Mouse (Mus musculus) neural tube, embryonic 12.5 days (tissue): ENCODE results near the gene Acsbg2. TPM values are rescaled to one million over a fixed set of nuclear protein-coding genes. Genes with fewer than 3 reads are reported as not detected.

Experiments
- ATAC-seq: fragments of 200-750 bp; cut with Nextera tagmentation; 2 replicates; pipeline ENCODE4 v1.8.0; 2017; ENCODE audit warnings: low read depth, mild to moderate bottlenecking, moderate TSS enrichment, moderate library complexity; ENCODE audit not compliant: low FRiP score
- H3K27ac ChIP-seq: fragments of 300-500 bp; sonication (generic); 2 replicates; pipeline ENCODE4 v1.5.1; 2016
- H3K27me3 ChIP-seq: fragments of 300-500 bp; sonication (generic); replicated peaks from 2 replicates; pipeline ENCODE4 v1.6.1; 2016; ENCODE audit warnings: mild to moderate bottlenecking
- H3K36me3 ChIP-seq: fragments of 300-500 bp; sonication (generic); 2 replicates; pipeline ENCODE4 v1.6.1; 2016; ENCODE audit warnings: mild to moderate bottlenecking
- H3K4me1 ChIP-seq: fragments of 300-500 bp; sonication (generic); 2 replicates; pipeline ENCODE4 v1.6.1; 2016
- H3K4me2 ChIP-seq: fragments of 300-500 bp; sonication (generic); replicated peaks from 2 replicates; pipeline ENCODE4 v1.6.1; 2016; ENCODE audit warnings: mild to moderate bottlenecking
- H3K4me3 ChIP-seq: fragments of 300-500 bp; sonication (generic); 2 replicates; pipeline ENCODE4 v1.5.1; 2016
- H3K9ac ChIP-seq: fragments of 300-500 bp; sonication (generic); 2 replicates; pipeline ENCODE4 v1.6.1; 2016; ENCODE audit warnings: mild to moderate bottlenecking
- H3K9me3 ChIP-seq: fragments of 300-500 bp; sonication (generic); 2 replicates; pipeline ENCODE4 v1.6.1; 2016; ENCODE audit warnings: mild to moderate bottlenecking
- WGBS: fragments of 180-500 bp; shearing (Covaris S2); methylation state at CpG from one replicate; pipeline ENCODE4 v1.1.7; 2016; 5-methylcytosine and 5-hydroxymethylcytosine counted together
- polyA plus RNA-seq: library from polyadenylated mRNA; unstranded; fragments of >200 nt; fragmentation: Nextera tagmentation; extraction: Ambion mirVana; gene quantifications from 2 replicates; pipeline ENCODE4 v1.2.1, GENCODE M21; 2016

The Acsbg2 gene
- polyA plus RNA-seq, 1 experiment from 2014 or later: not detected

DNA sequence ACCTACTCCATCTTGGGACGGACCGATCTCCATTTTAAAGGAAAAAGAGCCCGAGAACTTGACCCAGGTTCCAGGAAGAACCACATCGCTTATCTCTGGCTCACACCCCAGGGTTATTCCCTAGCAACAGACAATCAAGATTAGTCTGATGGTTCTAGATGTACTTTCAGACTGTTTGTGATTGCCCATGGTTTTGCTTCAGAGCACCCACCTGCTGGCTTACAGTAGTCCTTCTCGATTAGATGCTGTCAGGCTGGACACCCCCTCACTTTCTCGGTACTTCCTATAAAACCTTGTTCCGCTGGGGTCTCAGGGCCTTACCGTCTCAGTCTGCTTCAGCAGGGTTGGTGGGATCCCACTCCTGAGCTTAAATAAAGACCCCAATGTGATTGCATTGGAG is 37.9 kb downstream of the Acsbg2 start:
- ATAC-seq: no peak
- no peaks in the 10 kb centered on the region for H3K4me1 ChIP-seq
- no peak overlapping the region for H3K4me3 ChIP-seq
- no peaks in the 10 kb centered on the region for H3K27me3 ChIP-seq
- H3K9me3 ChIP-seq: no peaks in the 10 kb centered on the region
- no peak overlapping the region for H3K9ac ChIP-seq
- no peak overlapping the region for H3K4me2 ChIP-seq
- 91% methylated on average over 8 of the region's 8 CpGs for WGBS
- no peak overlapping the region for H3K27ac ChIP-seq
- H3K36me3 ChIP-seq: no peaks in the 10 kb centered on the region

DNA sequence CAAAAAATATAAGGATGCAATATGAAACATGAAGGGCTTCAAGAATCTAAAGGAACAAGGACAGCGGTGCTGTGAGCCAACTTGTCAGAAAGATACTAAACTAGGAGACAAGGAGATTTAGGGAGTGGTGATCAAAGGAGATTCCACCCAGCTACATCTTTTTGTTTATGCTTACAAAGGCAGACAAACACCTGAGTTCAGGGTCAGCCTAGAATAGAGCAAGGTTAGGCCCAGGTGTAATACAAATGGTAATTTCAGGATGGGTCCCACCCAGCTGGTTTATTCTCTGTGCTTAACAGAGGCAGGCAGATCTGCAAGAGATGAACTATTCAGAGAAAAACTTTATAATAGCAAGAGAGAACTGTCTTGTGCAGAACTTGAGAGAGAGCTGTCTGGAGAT is 40.9 kb downstream of the Acsbg2 start:
- H3K4me1 ChIP-seq: peaks cover 10% of the 10 kb centered on the region
- no peak overlapping the region for H3K4me3 ChIP-seq
- no peak for ATAC-seq
- no peak overlapping the region for H3K27ac ChIP-seq
- peaks cover 15% of the 10 kb centered on the region; the same call in 1 of the 2 replicates for H3K27me3 ChIP-seq
- no peaks in the 10 kb centered on the region for H3K9me3 ChIP-seq
- no peak overlapping the region for H3K9ac ChIP-seq
- no peak overlapping the region for H3K4me2 ChIP-seq
- no peaks in the 10 kb centered on the region for H3K36me3 ChIP-seq
- WGBS: 95% methylated on average over 1 of the region's 1 CpGs

DNA sequence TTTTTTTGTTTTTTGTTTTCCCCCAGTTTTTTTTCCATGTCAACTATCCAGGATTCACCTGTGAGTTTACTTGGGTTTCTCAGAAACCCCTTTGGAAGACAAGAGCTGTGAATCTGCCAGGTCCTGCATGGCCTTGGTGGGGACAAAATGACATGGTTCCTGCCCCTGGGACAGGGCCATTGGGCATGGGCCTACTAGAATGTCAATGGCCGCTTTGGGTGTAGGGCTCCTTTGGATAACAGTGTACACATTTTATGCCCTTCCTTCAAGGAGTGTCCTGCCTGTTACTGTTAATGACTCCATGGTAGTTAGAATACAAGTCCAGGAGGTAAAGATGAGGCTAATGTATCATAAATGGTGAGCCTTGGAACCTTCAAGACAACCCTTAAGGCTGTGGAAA is 41.3 kb downstream of the Acsbg2 start:
- ATAC-seq: no peak
- H3K36me3 ChIP-seq: no peaks in the 10 kb centered on the region
- no peak overlapping the region for H3K4me3 ChIP-seq
- no peak overlapping the region for H3K9ac ChIP-seq
- H3K4me1 ChIP-seq: peaks cover 10% of the 10 kb centered on the region
- no peak overlapping the region for H3K27ac ChIP-seq
- H3K4me2 ChIP-seq: no peak overlapping the region
- H3K27me3 ChIP-seq: peaks cover 15% of the 10 kb centered on the region; the same call in 1 of the 2 replicates
- H3K9me3 ChIP-seq: no peaks in the 10 kb centered on the region
- WGBS: 75% methylated on average over 1 of the region's 1 CpGs

DNA sequence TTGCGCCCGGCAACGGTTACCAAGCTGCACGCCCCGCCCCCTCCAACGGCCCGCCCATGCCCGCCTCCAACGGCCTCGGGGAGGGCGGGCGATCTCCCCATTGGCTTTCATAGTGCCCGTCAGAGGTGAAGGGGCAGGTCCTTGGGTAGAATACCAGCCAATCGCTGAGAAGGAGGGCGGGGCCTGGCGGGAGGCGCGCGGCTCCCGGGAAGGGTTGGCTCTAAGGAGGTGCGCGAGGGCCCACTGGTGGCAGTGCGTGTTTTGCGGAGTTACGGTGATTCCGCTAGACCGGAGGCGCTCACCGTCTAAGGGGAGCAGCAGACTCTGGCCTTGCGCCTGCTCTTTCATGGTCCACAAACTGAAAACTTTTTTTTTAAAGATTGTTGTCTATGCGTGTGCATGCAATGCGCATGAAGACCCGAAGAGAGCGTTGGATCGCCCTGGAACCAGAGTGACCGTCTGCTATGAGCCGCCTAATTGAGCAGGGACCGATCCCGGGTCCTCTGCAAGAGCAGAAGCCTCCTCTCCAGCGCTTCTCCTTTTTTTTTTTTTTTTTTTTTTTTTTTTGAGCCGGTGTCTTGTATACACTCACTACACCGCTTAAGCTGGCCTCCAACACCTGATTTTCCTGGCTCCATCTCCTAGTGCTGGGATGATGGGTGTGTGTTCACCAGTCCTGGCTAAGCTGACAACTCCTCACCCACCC is 43.0 kb downstream of the Acsbg2 start:
- Histone ChIP-seq H3K9ac (no peak overlapping the region), H3K4me2 (peak overlapping the region; percentile 85), H3K27me3 (peaks cover 15% of the 10 kb centered on the region; the same call in 1 of the 2 replicates), H3K9me3 (no peaks in the 10 kb centered on the region), H3K27ac (no peak overlapping the region), H3K36me3 (no peaks in the 10 kb centered on the region), H3K4me1 (peaks cover 10% of the 10 kb centered on the region), H3K4me3 (peak overlapping the region; percentile 64)
- ATAC-seq: peak; percentile 99
- under 1% methylated on average over 42 of the region's 42 CpGs for WGBS

DNA sequence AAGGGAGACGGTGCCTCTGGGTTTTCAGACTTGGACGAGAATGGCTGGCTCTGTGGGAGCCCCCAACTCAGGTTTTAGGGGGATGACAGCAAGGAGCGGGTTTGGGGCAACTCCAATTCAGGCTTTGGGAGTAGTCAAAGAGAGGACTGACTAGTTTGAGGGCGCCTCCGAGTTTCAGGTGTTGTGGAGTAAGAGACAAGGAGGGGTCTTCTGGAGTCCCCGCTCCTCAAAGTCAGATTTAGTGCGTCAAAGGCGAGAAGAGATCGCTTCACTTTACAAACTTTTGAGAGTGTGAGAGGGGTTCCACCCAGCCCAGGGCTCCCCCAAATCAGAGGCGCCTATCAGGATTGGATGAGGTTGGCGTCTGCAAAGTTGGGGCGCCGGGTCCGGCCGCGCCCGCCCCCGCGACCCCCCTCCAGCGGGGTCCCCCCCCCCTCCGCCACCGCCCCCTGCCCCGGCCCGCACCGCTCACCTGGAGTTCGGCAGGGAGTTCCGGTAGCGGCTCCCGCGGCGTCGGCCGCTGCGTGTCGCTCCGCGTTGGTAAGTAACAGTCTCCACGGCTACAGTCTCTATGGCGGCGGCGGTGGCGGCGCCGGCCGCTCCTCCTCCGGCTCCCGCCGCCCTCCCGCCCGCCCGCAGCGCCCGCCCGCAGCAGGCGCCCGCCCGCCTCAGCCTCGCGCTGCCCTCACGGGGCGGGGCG is 43.7 kb downstream of the Acsbg2 start, which contains the start of gene Rfx2:
Gene Rfx2 (minus strand): TSS at position 603 of the 700 bp plus-strand sequence.
- H3K27ac ChIP-seq: no peak within 1 kb of the TSS
- peaks cover 15% of the 10 kb centered on the region; the same call in 1 of the 2 replicates for H3K27me3 ChIP-seq
- H3K4me1 ChIP-seq: peaks cover 10% of the 10 kb centered on the region
- H3K36me3 ChIP-seq: no peaks in the 10 kb centered on the region
- no peaks in the 10 kb centered on the region for H3K9me3 ChIP-seq
- peak within 1 kb of the TSS; percentile 64 for H3K4me3 ChIP-seq
- peak within 1 kb of the TSS; percentile 52 for H3K9ac ChIP-seq
- ATAC-seq: no peak; the same call in none of the 2 replicates
- peak within 1 kb of the TSS; percentile 85 for H3K4me2 ChIP-seq
- WGBS: under 1% methylated on average over 34 of the region's 62 CpGs

DNA sequence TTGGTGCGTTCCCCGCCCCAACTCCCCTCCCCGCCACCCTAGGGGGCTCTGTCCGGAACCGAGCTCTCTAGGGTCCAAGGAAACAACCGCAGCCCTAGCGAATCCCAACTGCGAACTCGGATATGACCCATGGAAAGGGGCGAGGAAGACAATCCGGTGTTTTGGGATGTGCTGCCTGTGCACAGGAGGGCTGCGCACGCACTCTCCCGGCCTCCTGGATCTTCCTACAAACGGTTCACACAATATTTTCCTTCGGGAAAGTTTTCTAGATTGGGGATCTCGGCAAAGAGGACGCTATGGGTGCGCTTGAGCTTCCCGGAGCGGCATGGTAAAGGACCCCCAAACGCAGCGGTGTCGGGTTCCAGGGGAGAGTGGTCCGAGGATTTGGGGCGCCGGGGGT is 44.5 kb downstream of the Acsbg2 start:
- under 1% methylated on average over 27 of the region's 27 CpGs for WGBS
- Histone ChIP-seq H3K27me3 (peaks cover 15% of the 10 kb centered on the region; the same call in 1 of the 2 replicates), H3K4me3 (peak overlapping the region; percentile 64), H3K4me2 (peak overlapping the region; percentile 85), H3K36me3 (no peaks in the 10 kb centered on the region), H3K27ac (no peak overlapping the region), H3K9ac (peak overlapping the region; percentile 51), H3K4me1 (peaks cover 10% of the 10 kb centered on the region), H3K9me3 (no peaks in the 10 kb centered on the region)
- no peak for ATAC-seq

DNA sequence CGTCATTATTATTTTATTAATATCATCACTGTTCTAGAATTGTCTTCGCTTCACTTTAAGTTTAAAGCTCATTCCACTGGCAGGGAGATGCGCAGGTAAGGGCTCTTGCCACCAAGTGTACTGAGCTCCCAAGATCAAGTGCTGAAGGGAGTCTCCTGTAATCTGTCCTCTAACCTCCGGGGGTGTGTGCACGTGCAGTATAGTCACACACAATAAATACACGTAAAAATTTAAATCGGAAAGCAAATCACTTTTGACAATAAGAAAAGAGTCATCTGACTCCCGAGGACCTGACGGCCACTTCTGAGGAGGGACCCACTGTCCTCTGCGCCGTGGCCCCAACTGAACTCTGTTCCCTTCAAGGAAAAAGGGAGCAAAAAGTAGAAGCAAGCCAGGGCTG is 45.1 kb downstream of the Acsbg2 start:
- Histone ChIP-seq H3K9ac (no peak overlapping the region; the same call in 1 of the 2 replicates), H3K4me2 (peak overlapping the region; percentile 85), H3K9me3 (no peaks in the 10 kb centered on the region), H3K27me3 (peaks cover 15% of the 10 kb centered on the region; the same call in 1 of the 2 replicates), H3K4me1 (peaks cover 10% of the 10 kb centered on the region), H3K4me3 (peak overlapping the region; percentile 64; the same call in 1 of the 2 replicates), H3K27ac (no peak overlapping the region), H3K36me3 (no peaks in the 10 kb centered on the region)
- ATAC-seq: no peak
- WGBS: 26% methylated on average over 11 of the region's 11 CpGs

DNA sequence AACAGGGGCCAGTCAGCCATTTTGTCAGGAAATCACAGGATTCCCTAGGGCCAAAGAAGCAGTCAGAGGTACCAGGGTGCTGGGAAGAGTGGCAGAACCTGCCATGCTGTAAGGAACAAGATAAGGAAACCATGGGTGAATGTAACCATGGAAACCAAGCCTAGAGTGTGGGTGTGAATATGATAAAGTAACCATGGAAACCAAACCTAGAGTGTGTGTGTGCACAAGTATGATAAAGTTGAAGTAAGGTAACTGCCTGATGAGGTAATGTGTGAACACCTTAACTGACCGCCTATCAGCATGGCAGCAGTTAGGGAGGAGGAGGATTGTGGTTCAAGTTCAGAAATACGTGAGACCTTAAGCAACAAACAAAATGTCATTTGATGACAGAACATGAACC is 47.5 kb downstream of the Acsbg2 start:
- H3K4me3 ChIP-seq: no peak overlapping the region
- H3K4me1 ChIP-seq: peaks cover 10% of the 10 kb centered on the region
- H3K27me3 ChIP-seq: peaks cover 15% of the 10 kb centered on the region; the same call in 1 of the 2 replicates
- no peaks in the 10 kb centered on the region for H3K36me3 ChIP-seq
- no peak for ATAC-seq
- H3K9me3 ChIP-seq: no peaks in the 10 kb centered on the region
- no peak overlapping the region for H3K4me2 ChIP-seq
- WGBS: 92% methylated on average over 2 of the region's 2 CpGs
- H3K9ac ChIP-seq: no peak overlapping the region
- H3K27ac ChIP-seq: no peak overlapping the region

DNA sequence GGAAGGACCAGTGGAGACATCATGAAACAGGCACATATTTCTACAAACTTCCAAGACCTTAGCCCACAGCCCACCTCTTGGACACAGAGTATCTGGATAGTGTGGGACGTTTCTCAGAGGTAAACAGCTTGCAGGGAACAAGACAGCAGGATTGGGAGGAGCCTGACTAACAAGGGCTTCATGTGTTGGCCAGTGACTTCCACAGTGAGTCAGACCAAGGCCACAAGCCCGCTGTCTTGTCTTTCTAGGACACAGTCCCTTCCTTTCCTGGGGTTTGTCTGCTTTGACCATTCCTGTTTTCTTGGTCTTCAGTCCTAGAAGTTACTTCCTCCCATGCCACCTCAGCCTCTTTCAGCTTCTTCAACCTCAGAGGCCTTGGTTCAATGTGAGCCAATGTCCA is 50.9 kb downstream of the Acsbg2 start:
- Histone ChIP-seq H3K36me3 (no peaks in the 10 kb centered on the region), H3K27ac (no peak overlapping the region), H3K4me2 (no peak overlapping the region), H3K4me1 (no peaks in the 10 kb centered on the region; the same call in 1 of the 2 replicates), H3K4me3 (no peak overlapping the region), H3K9me3 (no peaks in the 10 kb centered on the region), H3K9ac (no peak overlapping the region), H3K27me3 (no peaks in the 10 kb centered on the region)
- no peak for ATAC-seq
- 68% methylated on average over 2 of the region's 2 CpGs for WGBS

DNA sequence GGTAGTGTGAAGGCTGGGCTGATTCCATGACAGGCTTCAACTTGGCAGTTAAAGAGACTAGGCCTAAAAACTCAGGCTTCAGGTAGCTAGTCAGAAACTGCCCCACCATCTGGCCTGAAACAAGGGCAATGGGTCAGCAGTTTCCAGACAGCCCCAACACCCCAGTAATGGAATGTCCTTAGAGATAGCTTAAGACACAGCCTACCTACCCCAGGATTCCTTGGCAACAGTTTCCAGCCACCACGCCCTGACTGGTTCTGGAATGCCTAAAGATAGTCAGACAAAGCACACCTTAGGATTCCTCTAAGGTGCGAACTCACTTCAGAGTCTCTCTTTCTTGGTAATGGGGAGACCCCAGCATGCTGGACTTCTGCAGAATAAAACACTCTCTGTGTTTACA is 51.9 kb downstream of the Acsbg2 start:
- Histone ChIP-seq H3K4me2 (no peak overlapping the region), H3K27ac (no peak overlapping the region), H3K27me3 (no peaks in the 10 kb centered on the region), H3K9ac (no peak overlapping the region), H3K4me1 (peaks cover 2% of the 10 kb centered on the region; the same call in 1 of the 2 replicates), H3K9me3 (no peaks in the 10 kb centered on the region), H3K4me3 (no peak overlapping the region), H3K36me3 (no peaks in the 10 kb centered on the region)
- WGBS: 73% methylated on average over 2 of the region's 2 CpGs
- ATAC-seq: no peak

DNA sequence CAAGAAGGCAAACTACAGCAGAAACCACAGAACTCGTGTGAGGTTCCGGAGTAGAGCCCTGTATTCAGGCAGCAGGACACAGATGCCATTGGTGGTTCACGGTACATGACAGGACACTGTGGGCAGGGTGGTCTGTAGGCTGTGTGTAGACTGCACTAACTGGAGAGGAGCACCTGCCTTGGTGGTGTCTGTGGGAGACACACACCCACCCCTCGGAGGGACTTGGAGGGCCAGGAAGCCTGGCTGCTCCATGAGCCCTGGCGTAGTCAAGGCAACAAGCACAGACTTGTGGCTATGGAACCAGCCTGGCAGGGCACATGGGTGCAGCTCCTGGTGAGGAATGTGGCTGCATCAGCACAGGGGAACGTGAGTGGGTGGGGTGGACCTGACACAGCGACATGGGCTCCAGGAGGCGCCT is 54.5 kb downstream of the Acsbg2 start:
- ATAC-seq: 0 out of 2 replicates have a peak, but pooled peaks have one; percentile 19
- Histone ChIP-seq H3K27me3 (no peaks in the 10 kb centered on the region), H3K9ac (no peak overlapping the region), H3K9me3 (no peaks in the 10 kb centered on the region), H3K36me3 (no peaks in the 10 kb centered on the region), H3K4me1 (peaks cover 11% of the 10 kb centered on the region), H3K4me2 (no peak overlapping the region), H3K27ac (no peak overlapping the region), H3K4me3 (no peak overlapping the region)
- 76% methylated on average over 8 of the region's 8 CpGs for WGBS

DNA sequence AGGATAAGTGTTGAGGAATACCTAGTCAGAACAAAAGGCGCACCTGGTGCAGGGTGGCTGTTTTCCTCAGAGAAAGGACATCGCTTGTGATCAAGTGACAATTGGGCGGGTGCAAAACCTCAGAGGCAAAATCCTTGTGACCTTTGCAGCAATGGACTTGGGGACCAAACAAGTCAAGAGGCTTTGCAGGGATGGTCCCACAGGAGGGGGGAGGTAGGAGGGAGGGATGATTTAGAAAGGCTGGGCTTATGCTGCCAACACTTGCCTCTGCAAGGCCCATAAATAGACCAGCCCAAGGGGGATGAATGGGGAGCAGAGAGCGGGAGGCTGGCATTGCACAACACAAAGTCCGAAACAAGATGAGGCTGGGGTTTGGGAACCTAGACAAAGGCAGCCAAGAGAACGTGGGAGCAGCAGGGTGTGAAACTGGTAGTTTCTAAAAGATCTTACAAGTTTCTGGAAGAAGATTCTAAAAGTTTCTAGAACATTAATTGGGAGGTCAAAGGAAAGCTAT is 55.2 kb downstream of the Acsbg2 start:
- no peak overlapping the region for H3K4me3 ChIP-seq
- WGBS: 67% methylated on average over 6 of the region's 6 CpGs
- no peaks in the 10 kb centered on the region for H3K36me3 ChIP-seq
- no peak overlapping the region for H3K9ac ChIP-seq
- H3K27ac ChIP-seq: no peak overlapping the region
- no peak overlapping the region for H3K4me2 ChIP-seq
- H3K4me1 ChIP-seq: peaks cover 14% of the 10 kb centered on the region
- H3K27me3 ChIP-seq: no peaks in the 10 kb centered on the region
- H3K9me3 ChIP-seq: no peaks in the 10 kb centered on the region
- ATAC-seq: no peak
